Mouse (Mus musculus) cerebellum, adult 9-10 months (tissue): Measurements from ENCODE around the gene Inf2.

Source experiments
- DNase-seq: peaks from one replicate; pipeline ENCODE4 v3.0.0; 2022

Gene Inf2

GRCm38 (mm10) chr12:112663303-112663702 lies 74.7 kb downstream of the Inf2 start:
- DNase-seq, result no peak

- DNase-seq, result no peak
Measured at GRCm38 (mm10) chr12:112663716-112664115, 75.1 kb downstream of the Inf2 start.

- DNase-seq, result no peak
Measured at GRCm38 (mm10) chr12:112664124-112664523, 75.5 kb downstream of the Inf2 start.

GRCm38 (mm10) chr12:112664656-112665055 lies 76.1 kb downstream of the Inf2 start:
- DNase-seq, result no peak
